Mouse (Mus musculus) liver, postnatal 0 days (tissue): ENCODE measurements at regions not wholly inside any gene's neighbourhood (a gene's known extent, or its start where the extent isn't known, plus 50 kb on each side); places are given as distances from the start of the nearest gene placed in this dataset.

Experiments
- ATAC-seq: fragments of 200-750 bp; cut with Nextera tagmentation; 2 replicates; pipeline ENCODE4 v1.8.0; 2017; ENCODE audit warnings: mild to moderate bottlenecking, moderate library complexity
- DNase-seq: peaks from one replicate; pipeline ENCODE4 v3.0.0-alpha.2; 2016
- H3K27ac ChIP-seq: fragments of 300-500 bp; sonication (generic); 2 replicates; pipeline ENCODE4 v1.5.1; 2014; ENCODE audit warnings: antibody characterized with exemption, moderate library complexity, mild to moderate bottlenecking, low read depth
- H3K27me3 ChIP-seq: fragments of 300-500 bp; sonication (generic); 2 replicates; pipeline ENCODE4 v1.6.1; 2014; ENCODE audit warnings: low read length, control low read depth, mixed read lengths; ENCODE audit not compliant: insufficient read depth
- H3K36me3 ChIP-seq: fragments of 300-500 bp; sonication (generic); replicated peaks from 2 replicates; pipeline ENCODE4 v1.6.1; 2014; ENCODE audit warnings: mild to moderate bottlenecking, control low read depth, low read length, moderate library complexity, mixed read lengths; ENCODE audit not compliant: insufficient read depth
- H3K4me1 ChIP-seq: fragments of 300-500 bp; sonication (generic); 2 replicates; pipeline ENCODE4 v1.6.1; 2014; ENCODE audit warnings: antibody characterized with exemption, mild to moderate bottlenecking, control low read depth; ENCODE audit not compliant: insufficient read depth
- H3K4me2 ChIP-seq: fragments of 300-500 bp; sonication (generic); 2 replicates; pipeline ENCODE4 v1.6.1; 2014; ENCODE audit warnings: low read depth, mild to moderate bottlenecking, low read length, moderate library complexity, mixed read lengths
- H3K4me3 ChIP-seq: fragments of 300-500 bp; sonication (generic); 2 replicates; pipeline ENCODE4 v1.5.1; 2014; ENCODE audit warnings: low read depth, low read length
- H3K9ac ChIP-seq: fragments of 300-500 bp; sonication (generic); replicated peaks from 2 replicates; pipeline ENCODE4 v1.6.1; 2014; ENCODE audit warnings: mild to moderate bottlenecking, moderate library complexity
- H3K9me3 ChIP-seq: fragments of 300-500 bp; sonication (generic); 2 replicates; pipeline ENCODE4 v1.6.1; 2016; ENCODE audit warnings: mild to moderate bottlenecking, control low read depth, low read length, mixed read lengths
- CTCF ChIP-seq: sonication (generic); IDR thresholded peaks from 2 replicates; pipeline ENCODE4 v1.5.1; 2016; ENCODE audit warnings: antibody characterized with exemption, low read depth
- EP300 ChIP-seq: IDR thresholded peaks from 2 replicates; pipeline ENCODE4 v1.6.1; 2016; ENCODE audit warnings: antibody characterized with exemption, low read depth, mild to moderate bottlenecking
- WGBS: fragments of 180-500 bp; shearing (Covaris S2); extraction: QIAGEN DNeasy Blood & Tissue Kit; methylation state at CpG from one replicate; pipeline ENCODE4 v1.1.7; 2014; ENCODE audit not compliant: insufficient replicate concordance; 5-methylcytosine and 5-hydroxymethylcytosine counted together

DNA sequence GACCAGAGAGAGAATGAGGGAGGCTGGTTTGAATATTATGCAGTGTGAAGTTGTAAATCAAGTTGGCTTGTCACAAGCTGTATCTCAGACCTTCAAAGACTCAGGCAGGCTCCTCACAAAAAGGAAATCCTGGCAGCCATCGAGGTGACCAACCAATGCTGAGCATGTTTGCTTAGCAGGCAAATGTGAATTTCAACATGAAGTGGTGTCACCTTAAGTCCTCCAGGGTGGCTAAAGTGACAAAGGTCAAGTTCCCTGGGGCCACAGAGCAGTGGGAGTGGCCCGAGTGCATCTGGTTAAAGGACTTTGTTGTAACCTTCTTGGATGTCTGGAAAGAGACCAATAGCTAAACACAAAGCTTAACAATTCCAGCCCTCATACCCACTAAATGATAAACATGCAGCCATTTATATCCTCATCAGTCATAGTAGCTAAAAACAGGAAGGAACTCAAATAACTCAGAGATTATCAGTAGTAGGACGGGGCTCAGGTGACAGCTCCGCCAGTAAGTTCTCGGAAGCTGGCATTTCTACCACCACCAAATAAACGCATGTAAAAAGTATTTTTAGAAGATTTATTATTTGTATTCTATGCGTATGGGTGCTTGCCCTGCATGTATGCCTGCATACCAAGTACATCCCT, 258.6 kb upstream of the Stt3b start:
- Histone ChIP-seq H3K4me3 (no peak overlapping the region), H3K9ac (no peak overlapping the region), H3K4me1 (no peaks in the 10 kb centered on the region), H3K36me3 (no peaks in the 10 kb centered on the region), H3K9me3 (no peaks in the 10 kb centered on the region), H3K27me3 (no peaks in the 10 kb centered on the region), H3K27ac (no peak overlapping the region), H3K4me2 (no peak overlapping the region)
- no peak for DNase-seq
- no peak for ATAC-seq
- TF ChIP-seq CTCF: no peak
- TF ChIP-seq EP300: no peak
- WGBS: 39% methylated on average over 7 of the region's 7 CpGs

GRCm38 (mm10) chr9:115570998-115571397, 260.8 kb upstream of the Stt3b start:
- H3K9ac ChIP-seq: no peak overlapping the region
- H3K27ac ChIP-seq: no peak overlapping the region
- H3K4me3 ChIP-seq: no peak overlapping the region
- no peaks in the 10 kb centered on the region for H3K27me3 ChIP-seq
- DNase-seq (no peak), ATAC-seq (no peak)
- H3K4me1 ChIP-seq: no peaks in the 10 kb centered on the region
- H3K36me3 ChIP-seq: no peaks in the 10 kb centered on the region
- whole genome bisulfite sequencing: 79% methylated on average over 4 of the region's 4 CpGs
- TF ChIP-seq EP300 (no peak), CTCF (no peak)
- H3K9me3 ChIP-seq: no peaks in the 10 kb centered on the region
- H3K4me2 ChIP-seq: no peak overlapping the region

GRCm38 (mm10) chr9:115581116-115581515, 270.9 kb upstream of the Stt3b start:
- no peak for ATAC-seq
- Histone ChIP-seq H3K9me3 (peaks cover 4% of the 10 kb centered on the region; the same call in 1 of the 2 replicates), H3K27me3 (no peaks in the 10 kb centered on the region), H3K36me3 (no peaks in the 10 kb centered on the region), H3K27ac (no peak overlapping the region), H3K9ac (no peak overlapping the region), H3K4me2 (no peak overlapping the region), H3K4me1 (no peaks in the 10 kb centered on the region), H3K4me3 (no peak overlapping the region)
- no peak for DNase-seq
- 81% methylated on average over 3 of the region's 3 CpGs for WGBS
- TF ChIP-seq EP300: no peak
- no peak for TF ChIP-seq CTCF

GRCm38 (mm10) chr9:115583548-115583947, 273.3 kb upstream of the Stt3b start:
- no peak overlapping the region for H3K4me3 ChIP-seq
- H3K27ac ChIP-seq: no peak overlapping the region
- H3K36me3 ChIP-seq: no peaks in the 10 kb centered on the region
- no peak overlapping the region for H3K9ac ChIP-seq
- H3K4me1 ChIP-seq: no peaks in the 10 kb centered on the region
- no peak for DNase-seq
- TF ChIP-seq EP300 (no peak), CTCF (no peak)
- no peaks in the 10 kb centered on the region for H3K27me3 ChIP-seq
- H3K9me3 ChIP-seq: no peaks in the 10 kb centered on the region
- WGBS: 79% methylated on average over 11 of the region's 11 CpGs
- H3K4me2 ChIP-seq: no peak overlapping the region
- ATAC-seq: no peak

- Histone ChIP-seq H3K36me3 (no peaks in the 10 kb centered on the region), H3K27me3 (no peaks in the 10 kb centered on the region), H3K4me2 (no peak overlapping the region), H3K4me3 (no peak overlapping the region), H3K27ac (no peak overlapping the region), H3K9ac (no peak overlapping the region), H3K9me3 (no peaks in the 10 kb centered on the region), H3K4me1 (no peaks in the 10 kb centered on the region)
- 71% methylated on average over 7 of the region's 7 CpGs for WGBS
- TF ChIP-seq EP300 (no peak), CTCF (no peak)
- no peak for ATAC-seq
- no peak for DNase-seq
Observed at GRCm38 (mm10) chr9:115584874-115585273, 274.7 kb upstream of the Stt3b start.

- H3K9me3 ChIP-seq: no peaks in the 10 kb centered on the region
- no peak for TF ChIP-seq CTCF
- TF ChIP-seq EP300: no peak
- H3K4me2 ChIP-seq: no peak overlapping the region
- H3K9ac ChIP-seq: no peak overlapping the region
- H3K36me3 ChIP-seq: no peaks in the 10 kb centered on the region
- no peak for DNase-seq
- 70% methylated on average over 5 of the region's 5 CpGs for WGBS
- H3K4me1 ChIP-seq: no peaks in the 10 kb centered on the region
- no peak for ATAC-seq
- no peak overlapping the region for H3K4me3 ChIP-seq
- H3K27ac ChIP-seq: no peak overlapping the region
- H3K27me3 ChIP-seq: no peaks in the 10 kb centered on the region
Observed at GRCm38 (mm10) chr9:115592466-115592865, 282.2 kb upstream of the Stt3b start.

GRCm38 (mm10) chr9:115600228-115600627, 290.0 kb upstream of the Stt3b start:
- Histone ChIP-seq H3K36me3 (no peaks in the 10 kb centered on the region), H3K27ac (no peak overlapping the region), H3K4me2 (no peak overlapping the region), H3K9ac (no peak overlapping the region), H3K4me1 (no peaks in the 10 kb centered on the region), H3K4me3 (no peak overlapping the region), H3K27me3 (no peaks in the 10 kb centered on the region), H3K9me3 (peaks cover 2% of the 10 kb centered on the region; the same call in 1 of the 2 replicates)
- DNase-seq (no peak), ATAC-seq (no peak)
- no peak for TF ChIP-seq EP300
- TF ChIP-seq CTCF: no peak
- 73% methylated on average over 9 of the region's 9 CpGs for WGBS
